Mouse (Mus musculus): ENCODE measurements around the gene Ghr.

Ghr gene

GRCm38 (mm10) chr15:3388485-3388884 lies 194.8 kb downstream of the Ghr start:
- no peak for DNase-seq (ENCODE audit: low read depth, low spot score)

DNA sequence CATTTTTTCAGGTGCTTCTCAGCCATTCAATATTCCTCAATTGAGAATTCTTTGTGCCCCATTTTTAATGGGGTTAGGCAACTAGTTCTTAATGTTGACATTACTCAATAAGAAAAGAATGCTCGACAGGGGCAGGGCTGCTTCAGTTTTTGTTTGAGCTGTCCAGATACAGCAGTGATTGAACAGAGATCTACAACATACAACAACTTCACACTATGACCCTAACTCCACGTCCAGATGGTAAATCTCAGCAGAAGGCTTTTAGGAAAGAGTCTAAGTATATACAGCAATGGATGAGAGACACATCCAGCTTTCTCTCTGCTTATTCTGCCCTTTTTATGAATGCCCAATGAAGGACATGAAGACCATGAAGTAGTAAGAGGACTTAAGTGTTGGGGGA lies 199.5 kb downstream of the Ghr start:
- DNase-seq (ENCODE audit: low read depth, low spot score), result no peak

DNA sequence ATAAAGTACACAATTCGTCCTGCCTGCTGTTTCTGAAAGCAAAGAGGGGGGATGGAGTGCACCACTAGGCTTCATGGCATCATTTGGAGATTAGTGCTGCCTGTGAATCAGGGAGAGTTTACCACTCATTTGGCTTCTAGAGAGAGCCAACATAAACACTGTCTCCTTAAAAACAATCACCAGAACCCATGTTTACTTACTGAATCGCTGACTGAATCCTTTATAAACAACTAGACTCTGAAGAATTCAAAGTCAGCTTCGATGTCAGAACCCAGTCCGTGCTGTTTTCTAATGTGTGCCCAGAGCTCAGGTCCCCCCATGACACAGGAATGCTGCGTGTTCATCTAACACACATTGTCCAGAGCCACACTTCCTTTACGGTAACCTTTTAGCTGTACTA lies 201.9 kb downstream of the Ghr start:
- DNase-seq (ENCODE audit: low read depth, low spot score), result no peak

DNA sequence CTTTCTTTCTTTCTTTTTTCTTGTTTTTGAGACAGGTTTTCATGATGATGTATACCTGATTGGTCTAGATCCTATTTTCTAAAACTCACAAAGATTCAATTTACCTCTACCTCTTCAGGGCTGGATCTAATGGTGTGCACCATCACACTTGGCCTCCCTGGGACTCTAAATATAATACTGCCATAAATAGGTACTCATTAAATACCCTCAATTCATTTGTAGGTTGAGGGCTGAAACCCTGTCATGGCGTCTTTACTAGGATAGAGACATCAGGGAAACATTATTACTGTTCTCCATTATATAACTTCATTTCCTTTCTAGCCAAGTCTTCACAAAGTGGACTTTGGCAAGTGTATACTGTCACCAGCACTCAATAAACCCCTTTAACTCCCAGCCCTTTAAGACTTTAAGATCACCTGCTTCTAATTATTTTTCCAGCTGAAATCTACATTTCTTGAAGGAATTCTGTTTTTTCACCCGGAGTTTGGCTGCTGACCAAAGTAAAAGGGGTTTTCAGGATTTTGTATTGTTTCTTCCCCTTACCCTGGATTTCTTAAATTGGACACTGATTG lies 214.9 kb downstream of the Ghr start:
- no peak for DNase-seq (ENCODE audit: low read depth, low spot score)

DNA sequence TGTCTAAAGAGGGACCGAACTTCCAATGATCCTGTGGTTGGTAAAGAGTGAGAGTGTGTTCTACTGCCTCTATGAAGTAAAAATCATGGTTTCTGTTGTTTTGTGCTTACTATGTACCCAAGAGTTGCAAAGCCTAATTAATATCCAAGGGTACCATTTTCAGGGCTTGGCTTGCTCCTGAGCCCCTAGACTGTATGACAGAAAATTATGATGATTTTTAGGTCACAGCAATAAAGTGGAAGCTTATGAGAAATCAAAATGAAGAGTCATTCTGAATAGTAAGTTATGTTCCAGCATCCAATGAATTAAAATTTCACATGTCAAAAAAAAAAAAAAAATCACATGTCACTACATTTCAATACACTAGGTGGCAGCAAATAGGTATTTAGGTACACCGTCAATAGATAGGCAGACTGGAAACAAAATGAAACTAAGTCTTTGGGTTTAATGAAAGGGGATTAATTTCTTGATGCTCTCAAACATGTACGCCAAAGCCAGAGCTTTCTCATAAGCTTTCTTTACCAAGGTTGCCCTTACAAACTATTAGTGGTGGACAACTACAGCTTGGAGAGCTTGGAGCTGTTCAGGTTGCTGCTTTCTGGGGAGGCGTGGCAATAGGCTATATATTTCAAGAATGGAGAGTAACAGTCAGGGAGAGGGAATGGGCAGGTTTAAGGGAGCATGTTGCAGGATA lies 227.1 kb downstream of the Ghr start:
- peak; percentile 21 for DNase-seq (ENCODE audit: low read depth, low spot score)

- DNase-seq (ENCODE audit: low read depth, low spot score), result no peak
Measured at GRCm38 (mm10) chr15:3353696-3354095, 229.6 kb downstream of the Ghr start.

- DNase-seq (ENCODE audit: low read depth, low spot score), result no peak
Measured at GRCm38 (mm10) chr15:3349306-3350064, 233.8 kb downstream of the Ghr start.

- no peak for DNase-seq (ENCODE audit: low read depth, low spot score)
Measured at GRCm38 (mm10) chr15:3346682-3347081, 236.6 kb downstream of the Ghr start.

GRCm38 (mm10) chr15:3344555-3344954 lies 238.7 kb downstream of the Ghr start:
- DNase-seq (ENCODE audit: low read depth, low spot score), result no peak

- no peak for DNase-seq (ENCODE audit: low read depth, low spot score)
Measured at GRCm38 (mm10) chr15:3341806-3342582, 241.3 kb downstream of the Ghr start.

DNA sequence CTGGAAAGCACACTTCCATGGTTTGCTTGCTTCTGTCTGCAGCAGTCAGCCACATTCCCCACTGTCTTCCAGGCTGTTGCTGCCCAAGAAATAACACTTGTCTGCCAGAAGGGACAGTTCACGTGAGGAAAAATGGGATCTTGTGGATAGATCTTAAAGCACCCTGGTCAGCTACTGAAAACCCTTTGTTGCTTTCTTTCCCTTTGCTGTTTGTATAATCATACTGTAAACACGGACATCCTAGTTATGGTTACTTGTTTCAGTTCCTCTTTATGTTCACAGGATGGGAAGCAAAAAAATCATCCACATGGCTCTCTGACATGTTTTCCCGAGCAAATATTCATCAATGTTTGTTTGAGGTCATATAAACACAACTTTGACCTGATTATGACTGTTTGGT lies 243.4 kb downstream of the Ghr start:
- DNase-seq (ENCODE audit: low read depth, low spot score), result no peak

DNA sequence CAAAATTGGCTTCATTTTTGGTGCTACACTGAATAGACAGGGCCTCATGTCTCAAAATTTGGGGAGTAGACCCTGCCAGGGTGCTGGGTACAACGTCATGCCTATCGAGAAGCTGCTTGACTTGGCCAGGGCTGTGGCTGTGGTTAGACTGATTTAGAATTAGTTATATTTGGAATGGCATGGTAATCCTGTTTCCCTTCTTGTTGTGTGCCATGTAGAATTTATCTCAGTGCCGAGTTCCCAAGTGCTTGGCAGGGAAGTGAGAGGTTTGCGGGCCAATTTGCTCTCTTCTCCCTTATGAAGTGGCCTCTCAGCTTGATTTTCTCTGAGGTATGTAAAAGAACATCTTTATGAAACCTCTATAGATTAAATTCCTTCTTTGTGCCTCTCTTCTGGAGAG lies 250.8 kb downstream of the Ghr start:
- DNase-seq (ENCODE audit: low read depth, low spot score), result no peak

DNA sequence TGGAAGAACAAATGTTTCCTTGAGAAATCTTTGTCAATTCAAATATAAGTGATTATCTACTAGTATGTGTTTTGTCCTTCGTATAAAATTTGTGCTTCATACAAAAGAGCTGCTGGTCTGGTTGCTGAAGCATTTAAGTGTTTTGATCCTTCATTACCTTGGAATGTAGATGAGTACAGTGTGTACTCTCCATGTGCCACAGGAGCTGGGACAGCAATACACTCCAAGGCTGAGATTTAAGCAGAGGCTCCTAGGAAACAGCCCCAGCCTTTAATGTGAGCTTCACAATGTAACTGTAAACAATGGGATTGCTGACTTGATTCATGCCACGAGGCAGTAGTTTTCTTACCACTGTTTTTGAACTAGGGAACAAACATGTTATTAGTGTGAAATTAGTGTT lies 251.5 kb downstream of the Ghr start:
- no peak for DNase-seq (ENCODE audit: low read depth, low spot score)

DNA sequence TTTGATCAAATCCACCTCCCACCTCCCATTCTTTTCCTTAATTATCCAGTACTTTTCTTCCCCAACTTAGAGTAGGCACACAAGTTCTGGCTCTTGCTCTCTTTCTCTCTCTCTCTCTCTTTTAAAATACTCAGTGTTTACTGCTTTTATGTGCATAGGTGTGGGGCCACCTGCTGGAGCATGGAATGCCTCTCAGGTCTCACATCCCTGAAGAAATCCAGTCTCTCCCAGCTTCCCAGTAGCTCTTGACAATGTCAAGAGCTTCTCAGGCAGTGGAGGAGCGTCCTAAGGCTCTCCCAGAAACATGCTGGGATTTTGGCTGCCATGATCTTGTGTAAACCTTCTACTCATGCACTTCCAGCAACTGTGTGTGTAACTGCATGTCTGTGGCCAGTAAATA lies 253.0 kb downstream of the Ghr start:
- DNase-seq (ENCODE audit: low read depth, low spot score), result no peak

DNA sequence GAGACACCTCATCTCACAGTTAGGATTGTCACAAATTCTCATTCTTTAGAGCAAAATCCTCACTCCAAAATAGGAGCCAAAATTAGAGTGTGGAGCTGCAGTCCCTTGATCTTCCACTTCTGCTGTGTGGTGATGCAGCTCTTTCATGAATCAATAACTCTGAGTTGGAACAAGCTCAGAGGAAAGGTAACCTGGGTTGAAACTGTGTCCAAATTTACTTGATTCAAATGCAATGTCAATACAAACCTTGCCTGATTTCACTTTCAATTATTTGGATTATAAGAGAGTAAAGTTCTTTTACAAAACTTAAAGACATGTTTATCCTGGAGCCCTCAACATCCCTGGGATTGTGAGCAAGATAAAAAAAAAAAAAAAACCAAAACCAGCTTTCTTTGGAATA lies 260.3 kb downstream of the Ghr start:
- DNase-seq (ENCODE audit: low read depth, low spot score), result no peak

DNA sequence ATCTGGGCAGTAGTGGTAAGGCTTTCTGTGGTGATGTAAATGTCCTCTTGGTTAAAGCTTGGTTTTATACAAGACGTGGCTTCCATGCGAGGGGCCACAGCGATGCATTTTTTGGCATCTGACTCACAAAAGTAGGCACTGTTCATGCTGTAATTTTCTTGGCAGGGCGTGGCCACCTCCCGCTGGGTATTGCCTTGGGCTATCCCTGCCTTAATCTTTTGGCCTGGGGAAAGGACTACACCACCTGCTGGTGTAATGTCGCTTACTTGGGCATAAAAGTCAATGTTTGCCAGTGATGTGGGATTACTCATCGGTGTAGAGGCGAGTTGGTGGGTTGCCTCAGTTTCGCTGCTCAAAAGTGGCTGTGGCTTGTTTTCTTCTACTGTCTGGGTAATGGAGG lies 263.4 kb downstream of the Ghr start:
- no peak for DNase-seq (ENCODE audit: low read depth, low spot score)

GRCm38 (mm10) chr15:3316617-3317016 lies 266.7 kb downstream of the Ghr start:
- DNase-seq (ENCODE audit: low read depth, low spot score), result no peak

GRCm38 (mm10) chr15:3312937-3313336 lies 270.4 kb downstream of the Ghr start:
- no peak for DNase-seq (ENCODE audit: low read depth, low spot score)

DNA sequence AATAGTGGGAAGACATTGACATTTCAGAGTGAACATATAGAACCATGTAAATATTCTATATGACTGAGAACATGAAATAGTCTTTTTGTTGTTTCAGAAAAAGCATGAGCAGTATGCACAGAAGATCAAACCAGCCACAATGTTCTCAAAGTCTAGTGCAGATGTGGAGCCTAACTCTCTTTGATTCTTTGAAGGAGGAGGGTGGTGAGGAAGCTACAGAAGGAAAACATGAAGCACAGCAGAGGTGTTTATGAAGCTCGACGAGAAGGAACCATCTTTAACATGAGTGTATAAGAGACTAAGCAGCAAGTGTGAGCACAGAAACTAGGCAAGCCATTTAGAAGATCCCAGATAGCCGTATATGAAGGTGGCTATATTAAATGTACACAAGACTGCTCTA lies 273.4 kb downstream of the Ghr start:
- peak; percentile 61 for DNase-seq (ENCODE audit: low read depth, low spot score)

- DNase-seq (ENCODE audit: low read depth, low spot score), result no peak
Measured at GRCm38 (mm10) chr15:3303426-3303825, 279.9 kb downstream of the Ghr start, which contains the start of gene Ccdc152. TSS of gene Ccdc152 (minus strand) at chr15:3303526.

DNA sequence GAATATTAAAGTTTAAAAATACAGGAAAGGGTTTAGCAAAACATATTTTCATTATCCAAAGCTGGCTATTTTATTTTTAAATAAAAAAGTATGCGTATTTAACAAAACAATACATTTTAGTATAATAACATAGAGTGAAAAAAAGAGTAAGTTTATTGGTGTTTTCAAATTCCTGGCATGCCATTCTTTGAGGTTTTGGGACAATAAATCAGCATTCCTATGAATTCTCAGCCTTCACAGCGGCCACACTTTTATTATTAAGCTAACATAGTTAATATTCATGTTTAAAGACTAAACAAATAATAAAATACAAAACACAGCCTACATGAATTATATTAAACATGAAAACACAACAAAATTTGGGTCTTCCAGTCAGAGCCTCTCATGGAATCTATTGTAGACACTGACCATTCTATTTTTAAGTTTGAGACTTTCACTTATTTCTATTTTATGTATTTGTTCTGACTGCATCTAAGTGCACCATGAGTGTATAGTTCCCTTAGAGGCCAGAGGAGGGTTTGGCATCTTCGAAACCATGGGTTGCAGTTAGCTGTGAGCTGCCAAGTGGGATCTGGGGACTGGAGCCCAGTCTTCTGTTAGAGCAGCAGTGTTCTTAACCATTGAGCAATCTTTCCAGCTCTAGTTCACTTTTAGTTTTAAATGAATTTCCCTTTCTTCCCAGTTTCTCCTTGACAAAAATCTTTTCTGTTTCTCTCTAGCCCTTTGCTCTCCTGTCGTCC lies 282.8 kb downstream of the Ghr start:
- no peak for DNase-seq (ENCODE audit: low read depth, low spot score)

All from CD4-positive helper T cell, adult 2 months (primary cell).